9 mouse cellular contexts compared by ENCODE assay signal in the genomic region with DNA sequence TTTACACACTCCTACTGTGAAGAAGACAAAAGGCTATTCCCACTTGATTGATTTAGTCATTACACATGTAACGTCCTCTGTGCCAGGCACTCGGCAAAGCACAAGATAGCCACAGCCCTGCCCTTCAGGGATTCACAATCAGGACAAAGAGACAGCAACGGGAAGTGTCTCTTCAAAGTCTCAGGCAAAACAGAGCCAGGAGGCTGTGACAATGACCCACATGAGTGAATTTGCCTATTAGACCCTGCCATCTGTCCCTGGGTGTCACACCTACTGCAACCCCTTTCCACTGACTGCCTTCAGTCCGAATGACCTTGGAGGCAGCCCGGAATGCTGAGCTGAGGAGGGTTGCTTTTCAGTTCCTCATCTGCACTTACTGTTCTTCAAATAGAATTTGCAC.
DNase-seq lines count a peak whose midpoint lies in the region; ATAC-seq lines count a peak whose summit lies in the region.
"Had no signal": no experiment of that assay in that cellular context is flagged by ENCODE, and none has a peak within 500 bp of the region (broad histone marks: within the 10 kb centered on the region; RNA-seq: fewer than 3 reads in every experiment).

No protein-coding gene starts in this region.

- H3K9ac ChIP-seq in intestine, embryonic 14.5 days (ENCODE audit: low read length) = no peak overlapping the region
- H3K9ac ChIP-seq in stomach, embryonic 15.5 days = no peak overlapping the region
- H3K9ac ChIP-seq: liver, embryonic 15.5 days had no signal

- H3K27ac ChIP-seq in forebrain, embryonic 10.5 days = peak overlapping the region; percentile 58; the same call in 1 of the 2 replicates
- no peak overlapping the region for H3K27ac ChIP-seq in intestine, embryonic 14.5 days (ENCODE audit: low read depth)
- no peak overlapping the region for H3K27ac ChIP-seq in stomach, embryonic 15.5 days
- H3K27ac ChIP-seq: liver, embryonic 15.5 days had no signal

- H3K4me2 ChIP-seq in intestine, embryonic 14.5 days (ENCODE audit: low read length) = peak overlapping the region; percentile 36
- H3K4me2 ChIP-seq in stomach, embryonic 15.5 days = peak overlapping the region; percentile 43; the same call in 1 of the 2 replicates
- H3K4me2 ChIP-seq: liver, embryonic 15.5 days had no signal

- 23% methylated on average over 5 of the region's 5 CpGs for WGBS in forebrain, embryonic 10.5 days
- 35% methylated on average over 5 of the region's 5 CpGs for WGBS in intestine, embryonic 14.5 days
- WGBS in stomach, embryonic 15.5 days = 30% methylated on average over 5 of the region's 5 CpGs

- H3K27me3 ChIP-seq in forebrain, embryonic 10.5 days (ENCODE audit: poor library complexity, severe bottlenecking) = no peaks in the 10 kb centered on the region
- H3K27me3 ChIP-seq in intestine, embryonic 14.5 days (replicated peaks; ENCODE audit: control insufficient read depth, insufficient read depth, low read length) = no peaks in the 10 kb centered on the region
- no peaks in the 10 kb centered on the region for H3K27me3 ChIP-seq in stomach, embryonic 15.5 days (replicated peaks)
- H3K27me3 ChIP-seq: liver, embryonic 15.5 days had no signal

- DNase-seq in spleen, postnatal 36 days (ENCODE audit: low spot score in 2 of 2) = peak; percentile 16 to 22
- DNase-seq in spleen, postnatal 4 days (ENCODE audit: low spot score in 2 of 2) = no peak
- peak; percentile 15 for DNase-seq in forebrain, embryonic 10.5 days (ENCODE audit: extremely low spot score, low spot score)
- no peak for DNase-seq in intestine, embryonic 14.5 days (ENCODE audit: low spot score)
- no peak for DNase-seq in adrenal gland, adult 8-10 months
- no peak for DNase-seq in adrenal gland, postnatal 10 days
- no peak for DNase-seq in layer of hippocampus, adult 8-10 months (ENCODE audit: low spot score in 2 of 2)

- no peaks in the 10 kb centered on the region for H3K36me3 ChIP-seq in forebrain, embryonic 10.5 days (replicated peaks)
- H3K36me3 ChIP-seq in intestine, embryonic 14.5 days (ENCODE audit: control insufficient read depth, insufficient read depth, low read length) = no peaks in the 10 kb centered on the region
- no peaks in the 10 kb centered on the region for H3K36me3 ChIP-seq in stomach, embryonic 15.5 days
- H3K36me3 ChIP-seq: liver, embryonic 15.5 days had no signal

- H3K4me1 ChIP-seq in forebrain, embryonic 10.5 days = peaks cover 24% of the 10 kb centered on the region
- H3K4me1 ChIP-seq in intestine, embryonic 14.5 days (replicated peaks; ENCODE audit: control insufficient read depth, insufficient read depth, low read length) = no peaks in the 10 kb centered on the region
- peaks cover 4% of the 10 kb centered on the region; the same call in 1 of the 2 replicates for H3K4me1 ChIP-seq in stomach, embryonic 15.5 days
- H3K4me1 ChIP-seq: liver, embryonic 15.5 days had no signal

- H3K4me3 ChIP-seq in forebrain, embryonic 10.5 days = no peak overlapping the region
- H3K4me3 ChIP-seq in intestine, embryonic 14.5 days (ENCODE audit: low read depth, low read length) = no peak overlapping the region
- no peak overlapping the region for H3K4me3 ChIP-seq in stomach, embryonic 15.5 days (replicated peaks)
- H3K4me3 ChIP-seq: liver, embryonic 15.5 days had no signal

- no peak for ATAC-seq in intestine, embryonic 14.5 days (replicated peaks; ENCODE audit: low FRiP score, low TSS enrichment, low read depth)
- ATAC-seq in stomach, embryonic 15.5 days (ENCODE audit: insufficient read depth, low FRiP score, low read depth) = no peak

- H3K9me3 ChIP-seq in forebrain, embryonic 10.5 days = no peaks in the 10 kb centered on the region
- H3K9me3 ChIP-seq in intestine, embryonic 14.5 days (ENCODE audit: control insufficient read depth, low read length) = no peaks in the 10 kb centered on the region
- no peaks in the 10 kb centered on the region for H3K9me3 ChIP-seq in stomach, embryonic 15.5 days
- H3K9me3 ChIP-seq: liver, embryonic 15.5 days had no signal

Comparison
In these comparisons a context has a peak if more than half of its experiments do, and no peak if none do; other contexts are left out.
1. DNase-seq: peak in spleen, postnatal 36 days (2 of 2) and forebrain, embryonic 10.5 days (single experiment); none in spleen, postnatal 4 days (0 of 2), intestine, embryonic 14.5 days (single experiment), adrenal gland, adult 8-10 months (single experiment), adrenal gland, postnatal 10 days (single experiment) and layer of hippocampus, adult 8-10 months (0 of 2).